Mouse (Mus musculus): ENCODE data around the gene Gm17482. TPM values are rescaled to one million over a fixed set of nuclear protein-coding genes. Genes with fewer than 3 reads are reported as not detected.

The Gm17482 gene
- total RNA-seq, 1 experiment from 2014 or later = not detected

DNA sequence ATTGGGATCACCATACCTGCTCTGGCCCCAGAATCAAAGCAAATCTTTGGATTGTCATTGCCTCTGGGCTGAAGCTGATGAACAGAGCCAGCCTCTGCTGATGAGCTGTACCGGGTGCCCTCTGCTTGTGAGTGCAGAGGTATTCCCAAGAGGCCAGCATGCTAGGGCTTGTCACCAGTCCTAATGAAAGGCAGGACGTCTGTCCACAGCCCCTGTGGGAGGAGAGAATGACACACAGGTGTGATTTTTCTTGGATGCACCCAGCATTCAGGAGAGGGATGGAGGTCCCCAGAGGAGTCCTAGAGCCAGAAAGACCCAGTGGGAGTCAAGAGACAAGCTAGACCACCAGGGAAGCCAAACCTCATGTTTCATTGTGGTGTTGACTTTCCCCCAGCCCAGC, 52.5 kb downstream of the Gm17482 start:
- ATAC-seq (replicated peaks; ENCODE audit: insufficient number of reproducible peaks, low FRiP score, low TSS enrichment, poor library complexity, severe bottlenecking) = no peak

DNA sequence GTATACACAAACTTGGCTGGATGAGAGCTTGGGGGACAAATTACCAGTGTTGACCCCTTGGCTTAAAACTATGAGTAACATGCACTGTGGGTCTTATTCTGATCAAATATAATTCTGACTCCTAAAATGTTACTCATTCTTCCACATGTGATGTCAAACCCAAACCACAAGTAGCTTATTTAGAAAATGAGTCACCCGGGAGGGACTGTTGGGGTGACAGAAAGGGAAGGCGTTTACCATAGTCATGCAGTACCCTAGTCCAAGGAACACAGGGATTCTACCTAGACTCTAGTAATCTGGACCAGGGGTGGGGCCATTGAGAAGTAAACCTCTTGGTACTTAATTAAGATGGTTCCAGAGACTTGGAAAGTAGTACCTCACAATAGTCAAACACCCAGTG, 57.0 kb downstream of the Gm17482 start:
- peak; percentile 86 for ATAC-seq (replicated peaks; ENCODE audit: insufficient number of reproducible peaks, low FRiP score, low TSS enrichment, poor library complexity, severe bottlenecking)

DNA sequence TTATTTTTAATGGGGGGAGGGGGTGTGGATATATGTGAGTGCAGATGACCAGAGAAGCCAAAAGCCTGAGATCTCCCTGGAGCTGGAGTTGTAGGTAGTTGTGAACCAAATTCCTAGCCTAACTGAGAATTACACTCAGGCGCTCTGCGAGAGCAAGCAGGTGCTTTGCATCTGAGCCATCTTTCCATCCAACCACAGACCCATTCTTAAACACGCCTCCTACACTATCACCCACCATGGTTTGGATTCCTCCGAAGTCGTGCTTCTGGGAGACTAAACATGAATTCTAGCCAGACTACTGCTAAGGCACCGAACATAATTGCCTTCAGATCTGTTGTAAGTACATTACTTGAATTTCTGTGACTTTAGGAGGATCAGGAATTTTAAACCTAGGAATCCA, 59.3 kb downstream of the Gm17482 start:
- no peak for ATAC-seq (replicated peaks; ENCODE audit: insufficient number of reproducible peaks, low FRiP score, low TSS enrichment, poor library complexity, severe bottlenecking)

DNA sequence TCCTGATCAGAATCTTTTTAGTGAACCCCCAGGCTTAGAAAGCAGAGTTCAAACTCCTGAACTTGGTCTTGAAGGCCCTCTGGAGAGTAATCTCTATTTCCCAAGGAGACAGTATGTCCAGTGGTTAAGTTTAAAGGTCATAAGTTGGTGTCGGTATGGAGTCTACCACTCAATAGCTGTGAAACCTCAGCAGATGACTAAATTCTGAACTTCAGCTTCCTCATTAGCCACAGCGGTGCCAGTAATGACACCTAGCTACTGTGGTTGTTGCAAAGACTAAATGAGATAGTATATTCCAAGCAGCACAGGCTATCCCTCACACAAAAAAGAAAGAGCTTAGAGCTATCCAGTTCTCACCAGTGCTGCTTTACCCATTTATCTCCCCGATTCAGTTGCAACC, 61.1 kb downstream of the Gm17482 start:
- peak; percentile 78 for ATAC-seq (replicated peaks; ENCODE audit: insufficient number of reproducible peaks, low FRiP score, low TSS enrichment, poor library complexity, severe bottlenecking)

DNA sequence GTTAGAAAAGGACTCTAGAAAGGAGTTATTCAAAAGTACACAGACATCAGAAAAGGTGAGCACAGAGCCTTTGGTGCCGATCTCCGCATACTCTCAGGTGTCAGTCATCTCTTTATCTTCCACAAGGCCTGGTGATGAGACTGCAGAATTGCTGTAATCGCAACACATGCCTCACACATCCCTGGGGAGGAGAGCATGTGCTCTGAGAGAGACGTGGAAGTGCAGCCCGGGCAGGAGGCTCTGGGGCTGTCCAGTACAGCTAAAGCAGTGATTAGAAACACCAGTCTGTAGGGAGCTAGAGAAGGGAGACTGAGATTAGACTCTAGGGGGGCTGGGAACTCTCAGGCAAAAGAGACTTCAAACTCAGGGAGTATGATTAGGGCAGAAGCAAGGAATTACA, 63.4 kb downstream of the Gm17482 start:
- no peak for ATAC-seq (replicated peaks; ENCODE audit: insufficient number of reproducible peaks, low FRiP score, low TSS enrichment, poor library complexity, severe bottlenecking)

DNA sequence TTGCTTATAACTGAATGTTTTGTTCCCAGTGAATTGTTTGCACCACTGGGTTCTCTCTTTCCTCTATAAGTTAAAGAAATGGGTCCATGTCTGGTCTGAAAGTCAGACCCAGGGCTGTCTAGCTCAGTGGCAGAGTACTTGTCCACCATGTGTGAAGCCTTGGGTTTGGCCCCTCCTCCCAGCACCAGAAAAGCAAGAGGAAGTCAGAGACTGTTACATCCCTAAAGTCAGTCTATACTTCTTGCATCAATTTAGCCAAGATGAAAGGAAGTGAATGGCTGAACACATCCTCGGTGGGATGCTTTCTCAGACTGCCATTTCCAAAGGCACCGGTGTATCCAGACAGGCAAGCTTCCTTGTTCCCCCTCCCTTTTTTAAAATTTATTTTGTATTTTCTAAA, 63.9 kb downstream of the Gm17482 start:
- peak; percentile 58; the same call in 1 of the 2 replicates for ATAC-seq (replicated peaks; ENCODE audit: insufficient number of reproducible peaks, low FRiP score, low TSS enrichment, poor library complexity, severe bottlenecking)

DNA sequence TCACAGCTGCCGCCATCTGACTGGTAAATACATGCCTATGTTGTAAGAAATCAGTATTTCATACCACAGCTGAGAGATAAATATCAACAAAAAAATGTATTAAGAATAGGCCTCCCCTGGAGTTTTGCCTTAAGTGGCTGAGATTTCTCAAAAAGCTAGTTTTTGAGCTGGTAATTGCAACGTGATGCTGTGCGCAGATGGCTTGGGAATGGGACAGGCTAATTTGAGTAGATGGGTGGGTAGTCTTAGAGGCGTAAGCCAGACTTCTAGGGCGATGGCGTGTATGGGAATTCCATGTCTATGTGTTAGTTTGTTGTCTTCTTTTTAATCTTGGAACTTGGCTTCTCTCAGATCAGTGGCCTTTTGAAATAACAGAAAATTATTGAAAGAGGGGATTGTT, 64.7 kb downstream of the Gm17482 start:
- no peak for ATAC-seq (replicated peaks; ENCODE audit: insufficient number of reproducible peaks, low FRiP score, low TSS enrichment, poor library complexity, severe bottlenecking)

DNA sequence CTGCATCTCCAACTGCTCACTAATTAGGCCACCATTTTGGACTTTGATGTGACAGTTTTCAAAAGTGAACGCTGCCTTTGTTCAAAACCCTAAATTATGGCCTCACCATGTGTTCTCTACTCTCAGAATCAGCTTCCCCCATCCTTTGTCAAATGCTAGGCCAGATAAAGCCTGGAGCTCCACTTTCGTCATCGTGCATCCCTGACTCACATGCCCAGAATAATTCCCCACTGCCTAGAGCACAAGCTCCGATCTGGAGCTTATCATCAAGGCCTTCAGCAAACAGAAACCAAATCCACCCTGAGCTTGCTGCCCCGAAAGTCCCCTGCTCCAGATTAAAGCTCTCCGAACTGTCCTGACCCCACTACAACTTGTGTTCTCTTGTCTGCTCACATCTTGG, 65.5 kb downstream of the Gm17482 start:
- no peak for ATAC-seq (replicated peaks; ENCODE audit: insufficient number of reproducible peaks, low FRiP score, low TSS enrichment, poor library complexity, severe bottlenecking)

DNA sequence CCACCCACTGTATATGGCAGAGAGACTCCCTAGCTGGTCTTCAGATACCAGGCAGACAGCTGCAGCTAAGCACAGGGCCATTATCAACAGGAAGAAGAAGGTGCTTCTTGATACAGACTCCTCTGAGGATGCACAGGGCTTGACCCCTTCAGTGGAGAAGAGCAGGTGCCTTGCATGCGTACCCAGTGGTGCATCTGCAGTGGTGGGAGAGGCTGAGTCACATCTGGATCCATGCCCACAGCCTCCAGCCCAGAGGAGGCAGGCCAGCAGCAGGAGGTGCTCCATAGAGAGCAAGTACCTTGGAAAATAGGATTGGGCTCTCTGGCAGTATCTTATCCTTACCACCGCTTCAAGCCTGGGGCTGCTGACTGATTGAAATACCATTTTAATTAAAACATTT, 66.7 kb downstream of the Gm17482 start:
- no peak for ATAC-seq (replicated peaks; ENCODE audit: insufficient number of reproducible peaks, low FRiP score, low TSS enrichment, poor library complexity, severe bottlenecking)

DNA sequence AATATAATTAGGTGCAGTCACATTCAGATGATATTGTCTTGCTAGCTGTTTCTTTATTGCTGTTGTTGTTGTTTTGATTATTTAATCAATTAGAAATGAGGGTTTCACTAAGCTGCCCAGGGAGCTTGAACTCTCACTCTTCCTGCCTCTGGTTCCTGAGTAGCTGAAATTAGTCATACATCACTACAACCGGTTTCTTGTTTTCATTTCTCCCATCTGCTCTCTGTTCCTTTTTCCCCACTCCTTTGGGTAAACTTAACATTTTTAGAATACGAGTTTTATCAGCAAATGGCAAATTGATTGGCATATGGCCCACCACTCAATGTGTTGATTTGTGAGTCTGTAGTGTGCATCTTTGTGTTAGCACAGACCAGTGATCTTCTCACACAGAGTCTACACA, 80.0 kb downstream of the Gm17482 start:
- ATAC-seq (replicated peaks; ENCODE audit: insufficient number of reproducible peaks, low FRiP score, low TSS enrichment, poor library complexity, severe bottlenecking) = no peak

Other genes starting within 250 kb of the Gm17482 start
- gene Tamm41, start 189.5 kb upstream of the Gm17482 start, total RNA-seq (2017) = 13.4 to 23.4 TPM (median 15.4 TPM) in 3 replicates
- not detected in 3 replicates for gene Syn2, start 92.4 kb upstream of the Gm17482 start, total RNA-seq (2017)
- gene Timp4, start 24.9 kb downstream of the Gm17482 start, total RNA-seq (2017) = not detected in 3 replicates
- gene Pparg, start 133.6 kb downstream of the Gm17482 start, total RNA-seq (2017) = 61.9 to 76.0 TPM (median 69.3 TPM) in 3 replicates